Mouse (Mus musculus) CH12.LX (cell line): ENCODE data around the gene Parp9. TPM values are rescaled to one million over a fixed set of nuclear protein-coding genes. Genes with fewer than 3 reads are reported as not detected.
A peak's percentile ranks its signal among the peaks of the same experiment; 100 is the strongest.
"Not testable (repeated sequence)": the region's sequence is repeated elsewhere in the genome, so short reads cannot be mapped to it uniquely, and the experiment has no call there.

ENCODE experiments used
- DNase-seq: peaks from one replicate; pipeline ENCODE4 v3.0.0-alpha.2; 2013; ENCODE audit errors: extremely low read depth
- H3K27ac ChIP-seq: 2 replicates; pipeline ENCODE4 v1.5.1; 2012; ENCODE audit warnings: low read depth, mild to moderate bottlenecking, control low read depth, moderate library complexity; ENCODE audit not compliant: insufficient read depth
- H3K27me3 ChIP-seq: replicated peaks from 2 replicates; pipeline ENCODE3; 2012; ENCODE audit warnings: inconsistent platforms
- H3K36me3 ChIP-seq, 2 experiments: replicated peaks in 1 of 2; 2 replicates each; pipeline versions ENCODE3 to v1.6.1; 2012; ENCODE audit warnings: inconsistent platforms in 1 of 2, low read length in 1 of 2, mild to moderate bottlenecking in 1 of 2, mixed read lengths in 1 of 2, moderate library complexity in 1 of 2; ENCODE audit not compliant: control insufficient read depth in 1 of 2, insufficient read depth in 1 of 2
- H3K4me1 ChIP-seq, 2 experiments: 2 replicates each; pipeline ENCODE4 v1.6.1; 2012; ENCODE audit warnings: inconsistent platforms in 1 of 2, moderate library complexity in 1 of 2; ENCODE audit not compliant: insufficient read depth in 2 of 2, control insufficient read depth in 1 of 2
- H3K4me2 ChIP-seq: 2 replicates; pipeline ENCODE4 v1.6.1; 2012; ENCODE audit warnings: low read depth, mild to moderate bottlenecking, control low read depth; ENCODE audit not compliant: poor library complexity, insufficient read depth, severe bottlenecking
- H3K4me3 ChIP-seq, 3 experiments: fragments of 150-350 bp in 1 of 3; sonication (generic) in 1 of 3; replicated peaks in 1 of 3; 2 replicates each; pipeline versions ENCODE3 to v1.5.1; 2011 to 2012; ENCODE audit warnings: low read depth in 2 of 3, low read length in 2 of 3, mild to moderate bottlenecking in 2 of 3, moderate library complexity in 2 of 3, control low read depth in 1 of 3, improper control_type of control experiment in 1 of 3, inconsistent platforms in 1 of 3, mixed read lengths in 1 of 3; ENCODE audit not compliant: poor library complexity in 1 of 3
- H3K79me2 ChIP-seq: replicated peaks from 2 replicates; pipeline ENCODE4 v1.6.1; 2012; ENCODE audit warnings: mild to moderate bottlenecking, moderate library complexity; ENCODE audit not compliant: control insufficient read depth, poor library complexity, insufficient read depth, severe bottlenecking; ENCODE audit errors: extremely low read depth
- H3K9ac ChIP-seq: 2 replicates; pipeline ENCODE4 v1.6.1; 2012; ENCODE audit warnings: low read depth, mild to moderate bottlenecking, control low read depth, moderate library complexity; ENCODE audit not compliant: insufficient read depth
- H3K9me3 ChIP-seq: replicated peaks from 2 replicates; pipeline ENCODE3; 2012; ENCODE audit warnings: low read length, inconsistent platforms, mixed read lengths
- BHLHE40 ChIP-seq: IDR thresholded peaks from 2 replicates; pipeline ENCODE4 v1.6.1; 2011; ENCODE audit warnings: mild to moderate bottlenecking, low read depth, low read length, improper control_type of control experiment
- CHD1 ChIP-seq: IDR thresholded peaks from 2 replicates; pipeline ENCODE4 v1.6.1; 2012; ENCODE audit warnings: low read depth, low read length, improper control_type of control experiment, inconsistent platforms
- CTCF ChIP-seq, 2 experiments: IDR thresholded peaks in 1 of 2; conservative IDR thresholded peaks in 1 of 2; 2 replicates each; pipeline ENCODE4 v1.5.1; 2011 to 2012; ENCODE audit warnings: low read depth in 2 of 2, low read length in 2 of 2, improper control_type of control experiment in 1 of 2, inconsistent platforms in 1 of 2, mild to moderate bottlenecking in 1 of 2, moderate library complexity in 1 of 2
- ETS1 ChIP-seq: conservative IDR thresholded peaks from 2 replicates; pipeline ENCODE4 v1.6.1; 2012; ENCODE audit warnings: low read depth, mild to moderate bottlenecking, inconsistent platforms, low read length, improper control_type of control experiment, moderate library complexity
- GABPA ChIP-seq: IDR thresholded peaks from 2 replicates; pipeline ENCODE4 v1.6.1; 2012; ENCODE audit warnings: low read depth, low read length, improper control_type of control experiment, inconsistent platforms; ENCODE audit not compliant: insufficient replicate concordance
- HCFC1 ChIP-seq: IDR thresholded peaks from 2 replicates; pipeline ENCODE4 v1.6.1; 2012; ENCODE audit warnings: low read depth, mild to moderate bottlenecking, inconsistent platforms, low read length, improper control_type of control experiment
- JUN ChIP-seq: IDR thresholded peaks from 2 replicates; pipeline ENCODE4 v1.6.1; 2011; ENCODE audit warnings: low read depth, mild to moderate bottlenecking, low read length, improper control_type of control experiment, moderate library complexity; ENCODE audit not compliant: insufficient read depth
- MAFK ChIP-seq: IDR thresholded peaks from 2 replicates; pipeline ENCODE4 v1.6.1; 2011; ENCODE audit warnings: low read length, improper control_type of control experiment; ENCODE audit not compliant: insufficient replicate concordance
- MAX ChIP-seq: IDR thresholded peaks from 2 replicates; pipeline ENCODE4 v1.6.1; 2011; ENCODE audit warnings: low read length, improper control_type of control experiment
- MEF2A ChIP-seq: IDR thresholded peaks from 2 replicates; pipeline ENCODE4 v1.6.1; 2014; ENCODE audit warnings: low read depth, mild to moderate bottlenecking, inconsistent platforms, low read length, improper control_type of control experiment, borderline replicate concordance
- POLR2AphosphoS2 ChIP-seq: IDR thresholded peaks from 2 replicates; pipeline ENCODE4 v1.6.1; 2011; ENCODE audit warnings: low read depth, low read length, improper control_type of control experiment
- RAD21 ChIP-seq: IDR thresholded peaks from 2 replicates; pipeline ENCODE4 v1.6.1; 2011; ENCODE audit warnings: low read depth, mild to moderate bottlenecking, low read length, improper control_type of control experiment, moderate library complexity
- RCOR1 ChIP-seq: conservative IDR thresholded peaks from 2 replicates; pipeline ENCODE4 v1.6.1; 2012; ENCODE audit warnings: low read depth, mild to moderate bottlenecking, inconsistent platforms, low read length, improper control_type of control experiment
- SMC3 ChIP-seq: IDR thresholded peaks from 2 replicates; pipeline ENCODE4 v1.6.1; 2011; ENCODE audit warnings: low read depth, low read length, improper control_type of control experiment
- TBP ChIP-seq: conservative IDR thresholded peaks from 2 replicates; pipeline ENCODE4 v1.6.1; 2011; ENCODE audit warnings: low read depth, low read length, improper control_type of control experiment
- UBTF ChIP-seq: IDR thresholded peaks from 2 replicates; pipeline ENCODE4 v1.6.1; 2012; ENCODE audit warnings: low read depth, mild to moderate bottlenecking, inconsistent platforms, low read length, improper control_type of control experiment, moderate library complexity
- ZMIZ1 ChIP-seq: IDR thresholded peaks from 2 replicates; pipeline ENCODE4 v1.6.1; 2012; ENCODE audit warnings: low read depth, mild to moderate bottlenecking, inconsistent platforms, low read length, improper control_type of control experiment
- dilution Hi-C: fragments of 300-500 bp; cut with MboI; formaldehyde crosslinking; loops from 2 replicates; pipeline ENCODE4 v1.14.3; 2020; ENCODE audit warnings: low sequenced_read_pairs; ENCODE audit not compliant: extremely low pct_unique_long_range_greater_than_20kb, extremely low pct_ligation_motif_present
- in situ Hi-C: fragments of 300-500 bp; cut with MboI; formaldehyde crosslinking; loops from 3 replicates; pipeline ENCODE4 v1.14.3; 2019; ENCODE audit warnings: low sequenced_read_pairs, low pct_ligation_motif_present, low pct_unique_long_range_greater_than_20kb, mixed read lengths
- polyA plus RNA-seq: library from polyadenylated mRNA; unstranded; fragments of >175 nt; gene quantifications from 2 replicates; pipeline ENCODE4 v1.2.1, GENCODE M21; 2012; ENCODE audit warnings: low read depth; ENCODE audit not compliant: insufficient read length
- total RNA-seq, 2 experiments: library from RNA; depleted of rRNA; stranded (reverse); fragments of 300-350 nt in 1 of 2; fragments of >200 nt in 1 of 2; gene quantifications; 2 replicates each; pipeline ENCODE4 v1.2.3; 2012 to 2014

Gene Parp9
- total and polyA plus RNA-seq, 3 experiments: 30.3 to 53.1 (median 33.2) TPM

DNA sequence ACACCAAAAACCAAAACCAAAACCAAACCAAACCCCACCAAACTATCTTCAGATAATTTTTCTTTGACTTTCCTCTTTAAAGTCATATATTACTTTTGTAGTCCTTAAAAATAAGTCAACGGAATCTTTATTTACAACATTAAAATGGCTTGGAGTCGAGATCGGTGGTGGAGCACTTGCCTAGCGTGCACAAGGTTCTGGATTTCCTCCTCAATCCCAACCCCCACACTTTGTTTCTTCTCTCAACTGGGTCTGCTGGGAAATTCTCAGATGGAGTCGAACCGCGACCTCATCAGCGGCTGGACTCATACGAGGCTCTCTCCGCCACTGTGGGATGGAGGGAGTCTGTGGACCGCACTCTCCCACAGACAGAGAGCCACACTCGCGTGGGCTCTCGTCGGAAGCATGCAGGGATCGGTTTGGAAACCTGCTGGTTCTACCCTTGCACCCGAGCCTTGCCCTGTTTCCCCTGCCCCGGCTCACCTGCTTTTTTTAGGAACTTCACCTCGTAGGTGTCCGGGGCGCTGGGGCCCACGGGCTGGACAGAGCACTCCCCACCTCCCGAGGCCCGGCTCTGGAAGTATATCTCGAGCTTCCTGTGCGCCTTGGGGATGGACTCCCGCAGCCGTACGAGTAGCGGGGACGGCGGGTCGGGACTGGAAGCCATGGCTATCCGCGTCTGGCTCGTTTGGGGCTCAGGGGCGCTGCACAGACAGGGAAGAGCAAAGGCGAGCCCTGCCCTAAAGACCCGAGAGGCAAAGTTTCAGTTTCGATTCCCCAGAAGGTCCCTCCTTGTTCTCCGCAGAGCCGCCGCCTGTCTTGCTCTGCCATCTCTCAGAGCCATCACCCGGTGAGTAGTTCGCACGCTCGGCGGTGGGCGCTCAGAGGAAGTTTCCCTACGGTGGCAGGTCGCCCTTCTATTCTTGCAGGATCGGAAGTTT is at the start of gene Parp9, which contains the start of gene Dtx3l (continued):
- TF ChIP-seq GABPA: no peak
- TF ChIP-seq, all 38 proteins: peak for 17

DNA sequence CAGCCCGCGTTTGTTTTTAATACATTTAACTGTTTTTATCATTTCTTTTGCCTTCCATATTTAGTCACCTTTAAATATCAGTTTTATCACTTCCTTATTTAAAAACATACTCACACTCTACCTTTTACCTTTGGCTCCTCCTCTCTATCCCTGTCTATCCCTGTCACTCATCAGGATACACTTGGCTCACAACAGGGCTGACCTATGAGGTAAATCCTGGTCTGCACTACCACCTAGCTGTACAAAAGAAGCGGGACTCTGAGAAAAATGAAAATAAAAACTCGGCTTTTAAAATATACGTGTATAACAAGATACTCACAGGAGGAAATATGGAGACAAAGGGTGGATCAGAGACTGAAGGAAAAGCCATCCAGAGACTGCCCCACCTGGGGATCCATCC is 49.4 kb upstream of the Parp9 start:
- Histone ChIP-seq H3K27me3 (peaks cover 3% of the 10 kb centered on the region), H3K4me1 (peaks cover 9 to 17% of the 10 kb centered on the region in 2 experiments), H3K4me2 (no peak overlapping the region), H3K36me3 (no peaks in the 10 kb centered on the region), H3K9ac (no peak overlapping the region), H3K9me3 (no peaks in the 10 kb centered on the region), H3K79me2 (no peaks in the 10 kb centered on the region), H3K27ac (no peak overlapping the region), H3K4me3 (no peak overlapping the region)
- no peak for DNase-seq
- in situ Hi-C loops (no loop called here), dilution Hi-C loops (no loop called here)
- no peak for TF ChIP-seq MAX
- TF ChIP-seq TBP: no peak
- peak in 1 of 2 experiments; percentile 2; a peak in 1 of 4 replicates for TF ChIP-seq CTCF (conservative IDR thresholded peaks at IDR 0.05 in 1 of 2, IDR thresholded peaks at IDR 0.05 in 1 of 2; ENCODE audit: low read depth in 2 of 2, low read length in 2 of 2)
- TF ChIP-seq MEF2A: no peak
- TF ChIP-seq ZMIZ1: no peak
- TF ChIP-seq HCFC1: no peak
- TF ChIP-seq MAFK: no peak
- no peak for TF ChIP-seq JUN
- no peak for TF ChIP-seq CHD1
- TF ChIP-seq ETS1: no peak
- TF ChIP-seq RAD21: peak; percentile 9

DNA sequence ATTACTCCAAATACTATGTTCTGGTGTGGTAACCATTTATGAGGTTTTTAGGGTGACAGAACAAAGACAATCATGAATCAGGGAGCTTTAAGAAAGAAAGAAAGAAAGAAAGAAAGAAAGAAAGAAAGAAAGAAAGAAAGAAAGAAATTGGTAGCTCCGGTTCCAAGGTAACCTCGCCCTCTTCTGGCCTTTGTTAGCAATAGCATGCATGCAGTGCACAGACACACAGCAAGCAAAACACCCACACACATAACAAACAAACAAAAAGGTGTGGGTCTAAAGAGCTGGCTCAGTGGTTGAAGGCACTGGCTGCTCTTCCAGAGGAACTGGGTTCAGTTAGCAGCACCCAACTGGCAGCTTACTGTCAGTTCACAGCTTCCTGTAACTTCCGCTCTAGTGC is 47.6 kb upstream of the Parp9 start:
- no peak for DNase-seq
- TF ChIP-seq CTCF (conservative IDR thresholded peaks at IDR 0.05 in 1 of 2, IDR thresholded peaks at IDR 0.05 in 1 of 2; ENCODE audit: low read depth in 2 of 2, low read length in 2 of 2) (peak; percentile 46 to 71), UBTF (no peak), RAD21 (peak; percentile 49), GABPA (no peak), RCOR1 (no peak), HCFC1 (no peak), POLR2AphosphoS2 (no peak), ZMIZ1 (no peak), BHLHE40 (no peak), MEF2A (no peak), SMC3 (peak; percentile 52)
- H3K27me3 ChIP-seq: no peaks in the 10 kb centered on the region
- no peaks in the 10 kb centered on the region for H3K9me3 ChIP-seq
- H3K79me2 ChIP-seq: no peaks in the 10 kb centered on the region
- no peak overlapping the region for H3K9ac ChIP-seq
- H3K4me3 ChIP-seq: no peak overlapping the region
- peaks cover 9 to 17% of the 10 kb centered on the region in 2 experiments for H3K4me1 ChIP-seq
- no peak overlapping the region for H3K27ac ChIP-seq
- no peaks in the 10 kb centered on the region for H3K36me3 ChIP-seq
- dilution Hi-C loops (no loop called here), in situ Hi-C loops (no loop called here)
- no peak overlapping the region for H3K4me2 ChIP-seq

DNA sequence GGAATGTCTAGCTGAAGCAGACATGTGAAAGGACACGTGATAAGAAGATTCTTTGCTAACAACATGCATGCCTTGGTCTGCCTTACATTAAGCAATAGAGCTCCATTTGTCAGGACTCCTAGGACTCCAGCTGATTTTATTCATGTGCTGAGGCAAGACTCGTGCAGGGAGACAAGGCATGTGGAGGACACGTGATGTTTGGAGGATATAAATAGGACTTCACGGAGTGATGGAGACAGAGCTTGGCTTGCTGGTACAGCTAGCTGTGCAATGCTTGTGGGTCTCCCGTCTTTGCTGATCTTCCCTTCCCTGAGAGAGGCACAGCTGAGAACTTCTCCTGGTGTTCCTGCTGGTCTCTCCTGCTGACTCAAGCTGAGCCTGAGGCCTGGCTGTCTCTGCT is 46.7 kb upstream of the Parp9 start:
- H3K4me2 ChIP-seq, in situ Hi-C loops, H3K4me3 ChIP-seq, H3K36me3 ChIP-seq, DNase-seq, H3K9ac ChIP-seq, H3K27me3 ChIP-seq, H3K27ac ChIP-seq, H3K79me2 ChIP-seq, dilution Hi-C loops, H3K9me3 ChIP-seq: not testable (repeated sequence)
- H3K4me1 ChIP-seq: peaks cover 9 to 17% of the 10 kb centered on the region in 2 experiments
